Comparison of ENCODE assay signal across 9 mouse cellular contexts in genomic region chr5:112298226-112298988, GRCm38 (mm10). TPM values are rescaled to one million over a fixed set of nuclear protein-coding genes. Genes with fewer than 3 reads are reported as not detected.
A peak's percentile ranks its signal among the peaks of the same experiment; 100 is the strongest.
DNase-seq lines count a peak whose midpoint lies in the region; ATAC-seq and TF ChIP-seq lines count a peak whose summit lies in the region.
"Had no signal": no experiment of that assay in that cellular context is flagged by ENCODE, and none has a peak within 500 bp of the region (broad histone marks: within the 10 kb centered on the region; RNA-seq: fewer than 3 reads in every experiment).

No protein-coding gene starts in this region.

- TF ChIP-seq CTCF in midbrain, postnatal 0 days (IDR thresholded peaks at IDR 0.05) = no peak

- no peak overlapping the region for H3K4me3 ChIP-seq in midbrain, postnatal 0 days (ENCODE audit: low read depth, low read length)
- H3K4me3 ChIP-seq in midbrain, embryonic 15.5 days = no peak overlapping the region
- no peak overlapping the region for H3K4me3 ChIP-seq in heart, embryonic 16.5 days (ENCODE audit: low read length)
- H3K4me3 ChIP-seq in stomach, embryonic 15.5 days (replicated peaks) = no peak overlapping the region

- DNase-seq in midbrain, postnatal 0 days (ENCODE audit: low spot score) = no peak
- peak; percentile 40 for DNase-seq in liver
- DNase-seq in urinary bladder, postnatal 10 days (ENCODE audit: low spot score) = no peak
- DNase-seq in Muller cell, postnatal 12 days (ENCODE audit: inconsistent ontology term) = no peak

- H3K27ac ChIP-seq in midbrain, postnatal 0 days (ENCODE audit: low read depth, low read length) = 0 out of 2 replicates have a peak overlapping the region, but pooled peaks have one; percentile 4
- H3K27ac ChIP-seq in midbrain, embryonic 15.5 days = no peak overlapping the region
- H3K27ac ChIP-seq in heart, embryonic 16.5 days (ENCODE audit: low read length) = peak overlapping the region; percentile 80
- H3K27ac ChIP-seq in stomach, embryonic 15.5 days = peak overlapping the region; percentile 59; the same call in 1 of the 2 replicates

- no peak overlapping the region for H3K9ac ChIP-seq in midbrain, postnatal 0 days (replicated peaks; ENCODE audit: low read length, poor library complexity, severe bottlenecking)
- H3K9ac ChIP-seq in midbrain, embryonic 15.5 days = no peak overlapping the region
- H3K9ac ChIP-seq in heart, embryonic 16.5 days (ENCODE audit: low read length) = no peak overlapping the region
- H3K9ac ChIP-seq in stomach, embryonic 15.5 days = no peak overlapping the region

- H3K27me3 ChIP-seq in midbrain, postnatal 0 days (ENCODE audit: insufficient read depth, low read length) = no peaks in the 10 kb centered on the region
- H3K27me3 ChIP-seq in midbrain, embryonic 15.5 days (replicated peaks) = no peaks in the 10 kb centered on the region
- no peaks in the 10 kb centered on the region for H3K27me3 ChIP-seq in heart, embryonic 16.5 days (ENCODE audit: control insufficient read depth, insufficient read depth, low read length)
- H3K27me3 ChIP-seq in stomach, embryonic 15.5 days (replicated peaks) = no peaks in the 10 kb centered on the region
- H3K27me3 ChIP-seq: Patski had no signal

- 87% methylated on average over 12 of the region's 12 CpGs for WGBS in midbrain, postnatal 0 days
- WGBS in midbrain, embryonic 15.5 days = 88% methylated on average over 12 of the region's 12 CpGs
- 66% methylated on average over 12 of the region's 12 CpGs for WGBS in heart, embryonic 16.5 days
- WGBS in stomach, embryonic 15.5 days = 82% methylated on average over 12 of the region's 12 CpGs

- no peak for ATAC-seq in midbrain, postnatal 0 days (ENCODE audit: low FRiP score)
- ATAC-seq in midbrain, embryonic 15.5 days (replicated peaks) = no peak
- ATAC-seq in heart, embryonic 16.5 days (replicated peaks; ENCODE audit: extremely low read depth, insufficient read depth, low FRiP score) = peak; percentile 67; the same call in 1 of the 2 replicates
- ATAC-seq in stomach, embryonic 15.5 days (ENCODE audit: insufficient read depth, low FRiP score, low read depth) = peak; percentile 42; the same call in 1 of the 2 replicates
- no peak for ATAC-seq in erythroid progenitor cell, adult 5-6 weeks (replicated peaks; ENCODE audit: low FRiP score, poor library complexity, severe bottlenecking)
- ATAC-seq: Patski had no signal

- no peaks in the 10 kb centered on the region for H3K4me1 ChIP-seq in midbrain, postnatal 0 days (ENCODE audit: insufficient read depth, low read length)
- 0 out of 2 replicates have a peak, but pooled peaks cover 3% of the 10 kb centered on the region for H3K4me1 ChIP-seq in midbrain, embryonic 15.5 days
- H3K4me1 ChIP-seq in heart, embryonic 16.5 days (ENCODE audit: control insufficient read depth, insufficient read depth, low read length) = peaks cover 39% of the 10 kb centered on the region
- H3K4me1 ChIP-seq in stomach, embryonic 15.5 days = peaks cover 29% of the 10 kb centered on the region

- H3K36me3 ChIP-seq in midbrain, postnatal 0 days (ENCODE audit: insufficient read depth, low read length) = no peaks in the 10 kb centered on the region
- H3K36me3 ChIP-seq in midbrain, embryonic 15.5 days (replicated peaks) = no peaks in the 10 kb centered on the region
- H3K36me3 ChIP-seq in heart, embryonic 16.5 days (ENCODE audit: control insufficient read depth, insufficient read depth) = no peaks in the 10 kb centered on the region
- no peaks in the 10 kb centered on the region for H3K36me3 ChIP-seq in stomach, embryonic 15.5 days

- no peak overlapping the region for H3K4me2 ChIP-seq in midbrain, postnatal 0 days (ENCODE audit: low read depth, low read length, poor library complexity, severe bottlenecking)
- no peak overlapping the region for H3K4me2 ChIP-seq in midbrain, embryonic 15.5 days
- H3K4me2 ChIP-seq in heart, embryonic 16.5 days (ENCODE audit: low read depth, low read length) = no peak overlapping the region
- H3K4me2 ChIP-seq in stomach, embryonic 15.5 days = no peak overlapping the region

- H3K9me3 ChIP-seq in midbrain, postnatal 0 days (ENCODE audit: low read length) = no peaks in the 10 kb centered on the region
- H3K9me3 ChIP-seq in midbrain, embryonic 15.5 days = no peaks in the 10 kb centered on the region
- no peaks in the 10 kb centered on the region for H3K9me3 ChIP-seq in heart, embryonic 16.5 days (replicated peaks; ENCODE audit: control insufficient read depth, low read length)
- H3K9me3 ChIP-seq in stomach, embryonic 15.5 days = no peaks in the 10 kb centered on the region

RNA-seq across cellular contexts. Expression of gene Tpst2, which starts 21.9 kb away (rescaled TPM):
- total RNA-seq in midbrain, postnatal 0 days (2014; rRNA removed) = 37.3 and 41.1 TPM in 2 replicates
- 37.1 and 37.8 TPM in 2 replicates for polyA plus RNA-seq in midbrain, postnatal 0 days (2015; fragmentation: Nextera tagmentation; extraction: Ambion mirVana)
- polyA plus RNA-seq in midbrain, embryonic 15.5 days (2015; fragmentation: Nextera tagmentation; extraction: Ambion mirVana) = 29.4 and 33.7 TPM in 2 replicates
- 51.0 and 53.0 TPM in 2 replicates for polyA plus RNA-seq in heart, embryonic 16.5 days (2015; fragmentation: Nextera tagmentation; extraction: Ambion mirVana)
- 40.8 and 44.4 TPM in 2 replicates for polyA plus RNA-seq in stomach, embryonic 15.5 days (2015; fragmentation: Nextera tagmentation; extraction: Ambion mirVana)
- total RNA-seq in erythroid progenitor cell, adult 5-6 weeks (2015; ENCODE audit: low replicate concordance) = 3.4 and 6.5 TPM in 2 replicates
- total RNA-seq in erythroid progenitor cell, adult 5-6 weeks (2017; ENCODE audit: low replicate concordance) = 5.8 and 19.2 TPM in 2 replicates

RNA-seq across cellular contexts. Expression of gene Tfip11, which starts 27.8 kb away (rescaled TPM):
- total RNA-seq in midbrain, postnatal 0 days (2014; rRNA removed) = 19.8 and 20.8 TPM in 2 replicates
- polyA plus RNA-seq in midbrain, postnatal 0 days (2015; fragmentation: Nextera tagmentation; extraction: Ambion mirVana) = 27.4 and 29.0 TPM in 2 replicates
- 35.7 and 38.2 TPM in 2 replicates for polyA plus RNA-seq in midbrain, embryonic 15.5 days (2015; fragmentation: Nextera tagmentation; extraction: Ambion mirVana)
- 19.1 and 20.1 TPM in 2 replicates for polyA plus RNA-seq in heart, embryonic 16.5 days (2015; fragmentation: Nextera tagmentation; extraction: Ambion mirVana)
- polyA plus RNA-seq in stomach, embryonic 15.5 days (2015; fragmentation: Nextera tagmentation; extraction: Ambion mirVana) = 23.3 and 25.3 TPM in 2 replicates
- total RNA-seq in erythroid progenitor cell, adult 5-6 weeks (2015; ENCODE audit: low replicate concordance) = 6.3 and 8.6 TPM in 2 replicates
- 10.5 and 25.9 TPM in 2 replicates for total RNA-seq in erythroid progenitor cell, adult 5-6 weeks (2017; ENCODE audit: low replicate concordance)

RNA-seq across cellular contexts. Expression of gene Crybb1, which starts 42.8 kb away (rescaled TPM):
- total RNA-seq in midbrain, postnatal 0 days (2014; rRNA removed) = 7.2 and 11.5 TPM in 2 replicates
- polyA plus RNA-seq in midbrain, postnatal 0 days (2015; fragmentation: Nextera tagmentation; extraction: Ambion mirVana) = 13.1 and 13.2 TPM in 2 replicates
- polyA plus RNA-seq in midbrain, embryonic 15.5 days (2015; fragmentation: Nextera tagmentation; extraction: Ambion mirVana) = 4.3 and 4.8 TPM in 2 replicates
- 1.5 TPM in 2 replicates for polyA plus RNA-seq in heart, embryonic 16.5 days (2015; fragmentation: Nextera tagmentation; extraction: Ambion mirVana)
- polyA plus RNA-seq in stomach, embryonic 15.5 days (2015; fragmentation: Nextera tagmentation; extraction: Ambion mirVana) = 4.0 TPM in 2 replicates
- total RNA-seq in erythroid progenitor cell, adult 5-6 weeks (2015; ENCODE audit: low replicate concordance) = not detected in 2 replicates
- total RNA-seq in erythroid progenitor cell, adult 5-6 weeks (2017; ENCODE audit: low replicate concordance) = not detected in 2 replicates
- polyA plus RNA-seq: Patski had no signal

RNA-seq across cellular contexts. Expression of gene Srrd, which starts 44.4 kb away (rescaled TPM):
- total RNA-seq in midbrain, postnatal 0 days (2014; rRNA removed) = 60.5 and 69.6 TPM in 2 replicates
- polyA plus RNA-seq in midbrain, postnatal 0 days (2015; fragmentation: Nextera tagmentation; extraction: Ambion mirVana) = 49.0 and 59.3 TPM in 2 replicates
- 64.0 and 66.8 TPM in 2 replicates for polyA plus RNA-seq in midbrain, embryonic 15.5 days (2015; fragmentation: Nextera tagmentation; extraction: Ambion mirVana)
- polyA plus RNA-seq in heart, embryonic 16.5 days (2015; fragmentation: Nextera tagmentation; extraction: Ambion mirVana) = 23.5 and 24.7 TPM in 2 replicates
- polyA plus RNA-seq in stomach, embryonic 15.5 days (2015; fragmentation: Nextera tagmentation; extraction: Ambion mirVana) = 34.0 and 37.3 TPM in 2 replicates
- total RNA-seq in erythroid progenitor cell, adult 5-6 weeks (2015; ENCODE audit: low replicate concordance) = 15.1 and 20.1 TPM in 2 replicates
- total RNA-seq in erythroid progenitor cell, adult 5-6 weeks (2017; ENCODE audit: low replicate concordance) = 0.38 and 6.2 TPM in 2 replicates

RNA-seq across cellular contexts. Expression of gene Hps4, which starts 44.5 kb away (rescaled TPM):
- total RNA-seq in midbrain, postnatal 0 days (2014; rRNA removed) = 34.9 and 41.1 TPM in 2 replicates
- 36.1 and 36.4 TPM in 2 replicates for polyA plus RNA-seq in midbrain, postnatal 0 days (2015; fragmentation: Nextera tagmentation; extraction: Ambion mirVana)
- 39.6 and 43.9 TPM in 2 replicates for polyA plus RNA-seq in midbrain, embryonic 15.5 days (2015; fragmentation: Nextera tagmentation; extraction: Ambion mirVana)
- polyA plus RNA-seq in heart, embryonic 16.5 days (2015; fragmentation: Nextera tagmentation; extraction: Ambion mirVana) = 18.9 and 19.7 TPM in 2 replicates
- polyA plus RNA-seq in stomach, embryonic 15.5 days (2015; fragmentation: Nextera tagmentation; extraction: Ambion mirVana) = 31.7 and 32.9 TPM in 2 replicates
- 8.0 and 14.1 TPM in 2 replicates for total RNA-seq in erythroid progenitor cell, adult 5-6 weeks (2015; ENCODE audit: low replicate concordance)
- 0.64 and 1.9 TPM in 2 replicates for total RNA-seq in erythroid progenitor cell, adult 5-6 weeks (2017; ENCODE audit: low replicate concordance)

Comparison
In these comparisons a context has a peak if more than half of its experiments do, and no peak if none do; other contexts are left out.
1. ATAC-seq: peak in heart, embryonic 16.5 days (single experiment) and stomach, embryonic 15.5 days (single experiment); none in midbrain, postnatal 0 days (single experiment), midbrain, embryonic 15.5 days (single experiment) and erythroid progenitor cell, adult 5-6 weeks (single experiment).